Mouse (Mus musculus): ENCODE results near the gene Fbxo42. TPM values are rescaled to one million over a fixed set of nuclear protein-coding genes. Genes with fewer than 3 reads are reported as not detected.

The Fbxo42 gene
- polyA plus RNA-seq, 1 experiment from 2014 or later = 17.9 TPM

DNA sequence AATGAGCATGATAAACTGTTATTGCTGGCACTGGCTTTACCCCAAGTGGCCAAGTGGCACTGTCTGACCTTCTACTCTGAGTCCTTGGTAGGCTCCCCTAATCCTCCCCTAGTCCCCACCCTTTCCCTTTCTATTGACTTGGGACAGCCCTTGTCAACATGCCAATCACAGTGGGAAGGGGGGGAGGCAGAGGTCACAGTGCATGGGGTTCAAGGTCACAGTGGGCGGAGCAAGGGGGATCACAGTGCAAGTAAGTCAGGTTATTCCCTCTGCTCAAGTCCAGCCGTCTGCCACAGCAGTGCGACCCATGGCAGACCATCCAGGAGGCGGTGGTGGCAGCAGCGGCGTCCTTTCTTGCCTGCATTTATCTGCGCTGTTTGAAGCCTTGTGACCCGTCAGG, 32.3 kb upstream of the Fbxo42 start:
- H3K36me3 ChIP-seq (ENCODE audit: control insufficient read depth, insufficient read depth, low read length) = peaks cover 39% of the 10 kb centered on the region
- no peak for ATAC-seq
- 84% methylated on average over 8 of the region's 8 CpGs for WGBS
- H3K27me3 ChIP-seq (replicated peaks; ENCODE audit: control insufficient read depth, insufficient read depth, low read length) = no peaks in the 10 kb centered on the region
- H3K4me2 ChIP-seq (ENCODE audit: low read depth, low read length) = no peak overlapping the region
- no peak overlapping the region for H3K9ac ChIP-seq (ENCODE audit: low read depth, low read length)
- H3K4me3 ChIP-seq (ENCODE audit: low read length) = no peak overlapping the region
- H3K4me1 ChIP-seq (ENCODE audit: control insufficient read depth, insufficient read depth, low read length) = peaks cover 10% of the 10 kb centered on the region; the same call in 1 of the 2 replicates
- 0 out of 2 replicates have a peak, but pooled peaks cover 3% of the 10 kb centered on the region for H3K9me3 ChIP-seq (ENCODE audit: control insufficient read depth, low read length)
- no peak overlapping the region for H3K27ac ChIP-seq (ENCODE audit: low read length)

DNA sequence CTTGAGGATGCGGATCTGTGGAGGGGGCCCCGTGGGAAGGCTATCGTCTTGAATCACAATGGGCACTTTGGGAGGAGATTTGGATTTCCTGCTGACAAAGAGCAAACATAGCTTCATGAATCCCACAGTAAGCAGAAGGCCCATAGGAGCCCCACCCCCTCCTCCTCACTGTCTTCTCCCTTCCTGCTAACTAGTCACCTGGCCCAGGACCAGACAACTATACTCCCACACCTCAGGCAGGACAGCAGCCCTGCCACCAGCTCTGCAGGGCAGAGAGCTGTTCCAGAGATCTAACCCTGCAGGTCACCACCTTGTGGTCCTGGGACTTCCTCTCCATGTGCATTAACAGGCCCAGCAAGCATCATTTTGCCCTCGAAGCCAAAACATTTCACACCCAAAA, 29.0 kb upstream of the Fbxo42 start:
- Histone ChIP-seq H3K4me1 (ENCODE audit: control insufficient read depth, insufficient read depth, low read length) (peaks cover 10% of the 10 kb centered on the region; the same call in 1 of the 2 replicates), H3K9me3 (ENCODE audit: control insufficient read depth, low read length) (no peaks in the 10 kb centered on the region), H3K27me3 (replicated peaks; ENCODE audit: control insufficient read depth, insufficient read depth, low read length) (no peaks in the 10 kb centered on the region), H3K4me2 (ENCODE audit: low read depth, low read length) (no peak overlapping the region), H3K4me3 (ENCODE audit: low read length) (no peak overlapping the region), H3K36me3 (ENCODE audit: control insufficient read depth, insufficient read depth, low read length) (peaks cover 18% of the 10 kb centered on the region), H3K27ac (ENCODE audit: low read length) (no peak overlapping the region), H3K9ac (ENCODE audit: low read depth, low read length) (no peak overlapping the region)
- WGBS = 65% methylated on average over 4 of the region's 4 CpGs
- ATAC-seq = no peak

DNA sequence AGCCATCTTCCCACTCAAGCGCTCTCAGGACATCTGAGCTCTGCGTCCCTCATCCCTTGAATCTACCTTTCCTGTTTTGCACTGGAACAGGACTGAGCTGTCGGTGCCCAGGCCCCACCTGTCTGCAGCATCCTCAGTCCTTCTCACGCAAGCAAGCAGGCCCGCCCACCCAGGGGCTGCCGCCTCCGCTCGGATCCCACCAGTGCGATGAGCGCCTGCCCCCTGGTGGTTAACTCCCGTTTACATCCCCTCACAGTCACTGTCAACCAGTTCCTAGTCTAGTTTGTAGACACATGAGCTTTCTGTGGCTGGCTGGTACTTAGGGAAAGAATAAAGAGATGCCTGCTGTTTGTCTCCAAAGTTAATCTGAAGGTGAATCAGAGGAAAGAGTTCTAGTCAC, 27.0 kb upstream of the Fbxo42 start:
- peak; percentile 51 for ATAC-seq
- Histone ChIP-seq H3K27ac (ENCODE audit: low read length) (no peak overlapping the region), H3K4me1 (ENCODE audit: control insufficient read depth, insufficient read depth, low read length) (0 out of 2 replicates have a peak, but pooled peaks cover 8% of the 10 kb centered on the region), H3K4me2 (ENCODE audit: low read depth, low read length) (no peak overlapping the region), H3K36me3 (ENCODE audit: control insufficient read depth, insufficient read depth, low read length) (peaks cover 11% of the 10 kb centered on the region; the same call in 1 of the 2 replicates), H3K4me3 (ENCODE audit: low read length) (no peak overlapping the region), H3K9ac (ENCODE audit: low read depth, low read length) (no peak overlapping the region), H3K27me3 (replicated peaks; ENCODE audit: control insufficient read depth, insufficient read depth, low read length) (no peaks in the 10 kb centered on the region), H3K9me3 (ENCODE audit: control insufficient read depth, low read length) (no peaks in the 10 kb centered on the region)
- WGBS = 23% methylated on average over 11 of the region's 11 CpGs

- Histone ChIP-seq H3K4me2 (ENCODE audit: low read depth, low read length) (no peak overlapping the region), H3K9ac (ENCODE audit: low read depth, low read length) (no peak overlapping the region), H3K4me3 (ENCODE audit: low read length) (no peak overlapping the region), H3K4me1 (ENCODE audit: control insufficient read depth, insufficient read depth, low read length) (0 out of 2 replicates have a peak, but pooled peaks cover 8% of the 10 kb centered on the region), H3K9me3 (ENCODE audit: control insufficient read depth, low read length) (no peaks in the 10 kb centered on the region), H3K36me3 (ENCODE audit: control insufficient read depth, insufficient read depth, low read length) (peaks cover 2% of the 10 kb centered on the region; the same call in 1 of the 2 replicates), H3K27ac (ENCODE audit: low read length) (no peak overlapping the region), H3K27me3 (replicated peaks; ENCODE audit: control insufficient read depth, insufficient read depth, low read length) (no peaks in the 10 kb centered on the region)
- WGBS = 77% methylated on average over 7 of the region's 7 CpGs
- ATAC-seq = no peak
Measured at GRCm38 (mm10) chr4:141122663-141123062, 25.1 kb upstream of the Fbxo42 start.

DNA sequence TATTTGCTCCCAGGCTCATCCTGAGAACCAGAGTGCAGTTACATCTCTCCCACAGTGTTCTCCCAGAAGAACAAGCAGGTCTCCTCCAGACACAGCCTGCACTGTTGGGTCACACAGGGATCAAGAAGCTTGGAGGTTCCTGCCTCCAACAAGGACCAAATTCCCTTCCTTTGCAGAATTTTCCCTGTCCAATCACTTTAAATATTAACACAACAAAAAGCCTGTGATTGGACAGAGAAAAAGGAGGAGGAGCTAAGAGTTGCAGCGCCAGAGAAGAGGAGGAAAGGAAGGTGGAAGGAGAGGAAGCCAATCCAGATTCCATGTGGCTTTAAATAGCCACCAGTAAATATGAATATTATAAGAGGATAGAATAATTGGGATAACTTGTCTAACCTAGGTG, 24.6 kb upstream of the Fbxo42 start:
- no peak overlapping the region for H3K4me2 ChIP-seq (ENCODE audit: low read depth, low read length)
- ATAC-seq = no peak
- no peaks in the 10 kb centered on the region for H3K27me3 ChIP-seq (replicated peaks; ENCODE audit: control insufficient read depth, insufficient read depth, low read length)
- 27% methylated on average over 1 of the region's 1 CpGs for WGBS
- H3K9ac ChIP-seq (ENCODE audit: low read depth, low read length) = no peak overlapping the region
- H3K4me1 ChIP-seq (ENCODE audit: control insufficient read depth, insufficient read depth, low read length) = 0 out of 2 replicates have a peak, but pooled peaks cover 8% of the 10 kb centered on the region
- no peaks in the 10 kb centered on the region for H3K9me3 ChIP-seq (ENCODE audit: control insufficient read depth, low read length)
- H3K27ac ChIP-seq (ENCODE audit: low read length) = no peak overlapping the region
- H3K4me3 ChIP-seq (ENCODE audit: low read length) = no peak overlapping the region
- H3K36me3 ChIP-seq (ENCODE audit: control insufficient read depth, insufficient read depth, low read length) = no peaks in the 10 kb centered on the region

GRCm38 (mm10) chr4:141129190-141129710, 18.5 kb upstream of the Fbxo42 start:
- H3K4me1 ChIP-seq (ENCODE audit: control insufficient read depth, insufficient read depth, low read length) = peaks cover 42% of the 10 kb centered on the region
- no peak overlapping the region for H3K4me3 ChIP-seq (ENCODE audit: low read length)
- no peak overlapping the region for H3K9ac ChIP-seq (ENCODE audit: low read depth, low read length)
- H3K9me3 ChIP-seq (ENCODE audit: control insufficient read depth, low read length) = no peaks in the 10 kb centered on the region
- no peaks in the 10 kb centered on the region for H3K27me3 ChIP-seq (replicated peaks; ENCODE audit: control insufficient read depth, insufficient read depth, low read length)
- H3K4me2 ChIP-seq (ENCODE audit: low read depth, low read length) = 0 out of 2 replicates have a peak overlapping the region, but pooled peaks have one; percentile 5
- WGBS = 19% methylated on average over 6 of the region's 6 CpGs
- no peak for ATAC-seq
- H3K36me3 ChIP-seq (ENCODE audit: control insufficient read depth, insufficient read depth, low read length) = no peaks in the 10 kb centered on the region
- H3K27ac ChIP-seq (ENCODE audit: low read length) = peak overlapping the region; percentile 70

DNA sequence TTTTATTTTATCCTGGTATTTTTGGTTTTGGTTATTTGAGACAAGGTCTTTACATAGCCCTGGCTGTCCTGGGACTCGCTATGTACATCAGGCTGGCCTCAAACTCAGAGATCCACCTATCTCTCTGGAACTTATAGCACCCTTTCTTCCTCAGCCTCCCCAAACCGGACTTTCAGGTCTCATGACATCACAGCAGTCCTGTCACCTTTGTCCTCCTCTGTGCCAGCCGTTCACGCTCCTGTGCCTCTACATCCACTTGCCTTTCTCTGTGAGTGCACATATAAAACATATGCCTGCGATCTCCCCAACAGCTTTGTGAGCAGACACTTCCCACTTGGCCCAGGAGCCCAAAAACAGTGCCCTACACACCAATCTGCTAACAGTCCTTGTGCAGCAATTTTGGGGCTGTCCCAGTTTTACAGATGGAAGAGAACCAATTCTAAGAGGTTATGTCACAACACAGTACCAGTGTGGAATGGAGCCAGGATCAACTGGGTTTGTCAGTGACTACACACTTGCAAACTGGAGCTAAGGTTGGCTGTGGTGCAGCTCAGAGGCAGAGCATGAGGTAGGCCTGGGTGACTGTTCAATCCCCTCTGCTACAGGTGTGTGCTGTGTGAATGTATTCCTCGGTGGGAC, 16.9 kb upstream of the Fbxo42 start:
- Histone ChIP-seq H3K27ac (ENCODE audit: low read length) (peak overlapping the region; percentile 96), H3K27me3 (replicated peaks; ENCODE audit: control insufficient read depth, insufficient read depth, low read length) (no peaks in the 10 kb centered on the region), H3K4me1 (ENCODE audit: control insufficient read depth, insufficient read depth, low read length) (peaks cover 50% of the 10 kb centered on the region), H3K4me2 (ENCODE audit: low read depth, low read length) (peak overlapping the region; percentile 48), H3K9ac (ENCODE audit: low read depth, low read length) (peak overlapping the region; percentile 42), H3K9me3 (ENCODE audit: control insufficient read depth, low read length) (no peaks in the 10 kb centered on the region), H3K4me3 (ENCODE audit: low read length) (peak overlapping the region; percentile 16; the same call in 1 of the 2 replicates), H3K36me3 (ENCODE audit: control insufficient read depth, insufficient read depth, low read length) (no peaks in the 10 kb centered on the region)
- WGBS = 48% methylated on average over 6 of the region's 6 CpGs
- peak; percentile 45 for ATAC-seq

DNA sequence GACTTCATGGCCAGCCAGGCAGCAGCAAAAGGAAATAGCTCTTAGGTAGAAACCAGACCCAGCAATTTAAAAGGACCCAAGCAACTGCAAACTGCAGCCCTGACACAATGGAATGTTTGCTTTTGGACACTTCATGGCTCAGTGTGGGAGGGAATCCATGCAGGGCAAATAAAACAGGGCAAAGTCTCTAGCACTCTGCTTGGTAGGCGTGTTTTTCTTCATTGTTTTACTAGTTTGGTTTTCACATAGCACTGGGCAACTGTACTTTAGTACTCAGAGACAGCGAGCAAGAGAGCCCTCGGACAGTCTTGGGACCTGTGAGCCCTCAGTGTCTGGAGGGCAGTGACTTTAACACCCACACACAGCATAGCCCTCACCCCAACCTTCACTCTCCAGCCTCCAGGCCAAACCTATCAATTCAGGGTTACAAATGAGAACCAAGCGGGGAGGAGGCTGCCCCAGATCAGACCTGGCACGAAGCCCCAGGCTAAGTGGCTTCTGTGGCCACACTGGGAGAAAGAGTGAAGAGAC, 16.1 kb upstream of the Fbxo42 start:
- Histone ChIP-seq H3K9ac (ENCODE audit: low read depth, low read length) (peak overlapping the region; percentile 60), H3K9me3 (ENCODE audit: control insufficient read depth, low read length) (no peaks in the 10 kb centered on the region), H3K4me3 (ENCODE audit: low read length) (no peak overlapping the region), H3K36me3 (ENCODE audit: control insufficient read depth, insufficient read depth, low read length) (no peaks in the 10 kb centered on the region), H3K27me3 (replicated peaks; ENCODE audit: control insufficient read depth, insufficient read depth, low read length) (no peaks in the 10 kb centered on the region), H3K4me1 (ENCODE audit: control insufficient read depth, insufficient read depth, low read length) (peaks cover 58% of the 10 kb centered on the region), H3K27ac (ENCODE audit: low read length) (peak overlapping the region; percentile 96), H3K4me2 (ENCODE audit: low read depth, low read length) (peak overlapping the region; percentile 48)
- peak; percentile 83 for ATAC-seq
- 24% methylated on average over 5 of the region's 5 CpGs for WGBS

DNA sequence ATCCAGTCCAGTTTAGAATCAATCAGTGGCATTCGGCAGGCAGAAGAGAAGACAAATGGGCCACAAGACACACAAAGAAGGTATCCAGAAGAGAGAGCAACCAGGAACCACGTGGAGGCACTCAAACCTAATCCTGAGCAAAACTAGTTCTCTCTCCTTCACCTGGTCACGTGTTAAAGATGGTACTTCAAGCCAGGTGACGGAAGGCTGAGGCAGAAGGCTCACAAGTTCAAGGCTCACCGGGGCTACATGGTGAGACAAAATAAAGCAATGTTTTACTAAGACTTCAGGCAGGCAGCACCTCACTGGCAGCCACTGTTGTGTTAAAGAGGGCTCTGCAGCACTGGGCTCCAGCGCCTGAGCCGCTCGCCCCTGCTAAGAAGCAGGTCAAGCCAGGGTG, 15.5 kb upstream of the Fbxo42 start:
- Histone ChIP-seq H3K4me2 (ENCODE audit: low read depth, low read length) (peak overlapping the region; percentile 46), H3K27me3 (replicated peaks; ENCODE audit: control insufficient read depth, insufficient read depth, low read length) (no peaks in the 10 kb centered on the region), H3K4me3 (ENCODE audit: low read length) (no peak overlapping the region), H3K4me1 (ENCODE audit: control insufficient read depth, insufficient read depth, low read length) (peaks cover 64% of the 10 kb centered on the region), H3K9me3 (ENCODE audit: control insufficient read depth, low read length) (no peaks in the 10 kb centered on the region), H3K27ac (ENCODE audit: low read length) (peak overlapping the region; percentile 96), H3K36me3 (ENCODE audit: control insufficient read depth, insufficient read depth, low read length) (no peaks in the 10 kb centered on the region), H3K9ac (ENCODE audit: low read depth, low read length) (peak overlapping the region; percentile 60)
- 34% methylated on average over 8 of the region's 8 CpGs for WGBS
- ATAC-seq = no peak
